Comparison of ENCODE assay signal across 7 mouse cellular contexts in genomic region chr4:116182745-116183144, GRCm38 (mm10). TPM values are rescaled to one million over a fixed set of nuclear protein-coding genes. Genes with fewer than 3 reads are reported as not detected.
DNase-seq lines count a peak whose midpoint lies in the region; ATAC-seq and TF ChIP-seq lines count a peak whose summit lies in the region.

No protein-coding gene starts in this region.

- H3K4me3 ChIP-seq in hindbrain, postnatal 0 days (ENCODE audit: low read length), result peak overlapping the region; percentile 4; the same call in 1 of the 2 replicates

- H3K36me3 ChIP-seq in hindbrain, postnatal 0 days (ENCODE audit: insufficient read depth, low read length), result no peaks in the 10 kb centered on the region

- H3K4me2 ChIP-seq in hindbrain, postnatal 0 days (ENCODE audit: low read depth, low read length), result peak overlapping the region; percentile 41

- intact Hi-C loops in left cerebral cortex, postnatal 14 days (cut with DNase I), result no loop called here

- peaks cover 7% of the 10 kb centered on the region for H3K4me1 ChIP-seq in hindbrain, postnatal 0 days (ENCODE audit: insufficient read depth, low read length)

- no peak for TF ChIP-seq CTCF in hindbrain, postnatal 0 days (IDR thresholded peaks at IDR 0.05; ENCODE audit: low read depth)

- DNase-seq in R1 (ENCODE audit: low read depth, low spot score), result peak; percentile 80
- DNase-seq in cerebellum, adult 11-12 months, result peak; percentile 77
- peak; percentile 15 for DNase-seq in gastrocnemius, postnatal 10 days
- peak; percentile 28 for DNase-seq in hindbrain, postnatal 0 days (ENCODE audit: low spot score)
- DNase-seq in lung, postnatal 25 days (ENCODE audit: low spot score), result peak; percentile 72
- DNase-seq in thymus, adult 18-20 months, result no peak
- no peak for DNase-seq in left cerebral cortex, postnatal 14 days (ENCODE audit: low spot score in 2 of 2)

- no peaks in the 10 kb centered on the region for H3K9me3 ChIP-seq in hindbrain, postnatal 0 days (ENCODE audit: low read length)

- ATAC-seq in hindbrain, postnatal 0 days, result no peak

- no peaks in the 10 kb centered on the region for H3K27me3 ChIP-seq in hindbrain, postnatal 0 days (ENCODE audit: insufficient read depth, low read length)

- H3K9ac ChIP-seq in hindbrain, postnatal 0 days (replicated peaks; ENCODE audit: low read length), result peak overlapping the region; percentile 33; the same call in 1 of the 2 replicates

- WGBS in hindbrain, postnatal 0 days, result 5% methylated on average over 12 of the region's 12 CpGs

- peak overlapping the region; percentile 32; the same call in 1 of the 2 replicates for H3K27ac ChIP-seq in hindbrain, postnatal 0 days

RNA-seq across cellular contexts. Expression of gene Gm49337, which starts 9.6 kb away (rescaled TPM):
- total RNA-seq in gastrocnemius, postnatal 10 days (2021), result not detected
- not detected in 2 replicates for total RNA-seq in hindbrain, postnatal 0 days (2014; rRNA removed)
- not detected in 2 replicates for polyA plus RNA-seq in hindbrain, postnatal 0 days (2015; fragmentation: Nextera tagmentation; extraction: Ambion mirVana)
- total RNA-seq in left cerebral cortex, postnatal 14 days (2021), result 1 to 10 TPM in 1 of 2 experiments, not detected in 1; 2.0 TPM

RNA-seq across cellular contexts. Expression of gene 1700042G07Rik, which starts 9.6 kb away (rescaled TPM):
- not detected for total RNA-seq in gastrocnemius, postnatal 10 days (2021)
- not detected in 2 replicates for total RNA-seq in hindbrain, postnatal 0 days (2014; rRNA removed)
- not detected in 2 replicates for polyA plus RNA-seq in hindbrain, postnatal 0 days (2015; fragmentation: Nextera tagmentation; extraction: Ambion mirVana)
- not detected for total RNA-seq in left cerebral cortex, postnatal 14 days (2021)

RNA-seq across cellular contexts. Expression of gene Tspan1, which starts 15.3 kb away (rescaled TPM):
- not detected for total RNA-seq in gastrocnemius, postnatal 10 days (2021)
- 0.16 and 0.40 TPM in 2 replicates for total RNA-seq in hindbrain, postnatal 0 days (2014; rRNA removed)
- 0.21 and 0.34 TPM in 2 replicates for polyA plus RNA-seq in hindbrain, postnatal 0 days (2015; fragmentation: Nextera tagmentation; extraction: Ambion mirVana)
- total RNA-seq in left cerebral cortex, postnatal 14 days (2021), result under 1 TPM in 1 of 2 experiments, not detected in 1; 0.47 TPM

RNA-seq across cellular contexts. Expression of gene Lurap1, which starts 31.6 kb away (rescaled TPM):
- total RNA-seq in gastrocnemius, postnatal 10 days (2021), result 10 to 100 TPM in 1 of 2 experiments, 1 to 10 TPM in 1; 9.6 to 14.5 TPM
- total RNA-seq in hindbrain, postnatal 0 days (2014; rRNA removed), result 6.2 and 7.9 TPM in 2 replicates
- polyA plus RNA-seq in hindbrain, postnatal 0 days (2015; fragmentation: Nextera tagmentation; extraction: Ambion mirVana), result 4.0 TPM in 2 replicates
- 10 to 100 TPM; 23.3 to 29.5 TPM for total RNA-seq in left cerebral cortex, postnatal 14 days (2021)

RNA-seq across cellular contexts. Expression of gene Pik3r3, which starts 38.7 kb away (rescaled TPM):
- total RNA-seq in gastrocnemius, postnatal 10 days (2021), result 10 to 100 TPM in 1 of 2 experiments, 1 to 10 TPM in 1; 9.3 to 11.9 TPM
- total RNA-seq in hindbrain, postnatal 0 days (2014; rRNA removed), result 37.8 and 44.4 TPM in 2 replicates
- polyA plus RNA-seq in hindbrain, postnatal 0 days (2015; fragmentation: Nextera tagmentation; extraction: Ambion mirVana), result 37.7 and 39.8 TPM in 2 replicates
- 10 to 100 TPM; 39.6 to 46.0 TPM for total RNA-seq in left cerebral cortex, postnatal 14 days (2021)

Comparison
In these comparisons a context has a peak if more than half of its experiments do, and no peak if none do; other contexts are left out.
1. DNase-seq: peak in R1 (single experiment), cerebellum, adult 11-12 months (single experiment), gastrocnemius, postnatal 10 days (single experiment), hindbrain, postnatal 0 days (single experiment) and lung, postnatal 25 days (single experiment); none in thymus, adult 18-20 months (0 of 2) and left cerebral cortex, postnatal 14 days (0 of 2).